Mouse (Mus musculus) midbrain, embryonic 12.5 days (tissue): ENCODE data around the gene Ppp2r5c. TPM values are rescaled to one million over a fixed set of nuclear protein-coding genes. Genes with fewer than 3 reads are reported as not detected.

Experiments used
- ATAC-seq: fragments of 200-750 bp; cut with Nextera tagmentation; 2 replicates; pipeline ENCODE4 v1.8.0; 2017; ENCODE audit warnings: low read depth, moderate TSS enrichment, moderate library complexity; ENCODE audit not compliant: low FRiP score
- H3K27ac ChIP-seq: fragments of 300-500 bp; sonication (generic); replicated peaks from 2 replicates; pipeline ENCODE4 v1.5.1; 2016; ENCODE audit warnings: mild to moderate bottlenecking
- H3K27me3 ChIP-seq: fragments of 300-500 bp; sonication (generic); 2 replicates; pipeline ENCODE4 v1.6.1; 2016; ENCODE audit warnings: mild to moderate bottlenecking
- H3K36me3 ChIP-seq: fragments of 300-500 bp; sonication (generic); 2 replicates; pipeline ENCODE4 v1.6.1; 2016
- H3K4me1 ChIP-seq: fragments of 300-500 bp; sonication (generic); 2 replicates; pipeline ENCODE4 v1.6.1; 2016
- H3K4me2 ChIP-seq: fragments of 300-500 bp; sonication (generic); replicated peaks from 2 replicates; pipeline ENCODE4 v1.6.1; 2016; ENCODE audit warnings: mild to moderate bottlenecking, moderate library complexity
- H3K4me3 ChIP-seq: fragments of 300-500 bp; sonication (generic); 2 replicates; pipeline ENCODE4 v1.5.1; 2016; ENCODE audit warnings: mild to moderate bottlenecking
- H3K9ac ChIP-seq: fragments of 300-500 bp; sonication (generic); replicated peaks from 2 replicates; pipeline ENCODE4 v1.6.1; 2016; ENCODE audit warnings: mild to moderate bottlenecking, moderate library complexity
- H3K9me3 ChIP-seq: fragments of 300-500 bp; sonication (generic); 2 replicates; pipeline ENCODE4 v1.6.1; 2016; ENCODE audit warnings: mild to moderate bottlenecking
- whole genome bisulfite sequencing: fragments of 180-500 bp; shearing (Covaris S2); methylation state at CpG from one replicate; pipeline ENCODE4 v1.1.7; 2016; 5-methylcytosine and 5-hydroxymethylcytosine counted together
- polyA plus RNA-seq: library from polyadenylated mRNA; unstranded; fragments of >200 nt; fragmentation: Nextera tagmentation; extraction: Ambion mirVana; gene quantifications from 2 replicates; pipeline ENCODE4 v1.2.1, GENCODE M21; 2016

Gene Ppp2r5c
- polyA plus RNA-seq, 1 experiment from 2014 or later: 161 TPM

- Histone ChIP-seq H3K4me1 (no peaks in the 10 kb centered on the region), H3K4me2 (no peak overlapping the region), H3K9ac (no peak overlapping the region), H3K9me3 (no peaks in the 10 kb centered on the region), H3K27me3 (no peaks in the 10 kb centered on the region), H3K36me3 (peaks cover 8% of the 10 kb centered on the region), H3K27ac (no peak overlapping the region), H3K4me3 (no peak overlapping the region)
- 91% methylated on average over 9 of the region's 9 CpGs for WGBS
- no peak for ATAC-seq
These were observed 131.4 kb downstream of the Ppp2r5c start for GRCm38 (mm10) chr12:110578333-110578732.

GRCm38 (mm10) chr12:110588622-110589021, 141.7 kb downstream of the Ppp2r5c start:
- Histone ChIP-seq H3K4me3 (no peak overlapping the region), H3K27me3 (no peaks in the 10 kb centered on the region), H3K36me3 (no peaks in the 10 kb centered on the region), H3K4me2 (no peak overlapping the region), H3K4me1 (peaks cover 18% of the 10 kb centered on the region), H3K9me3 (no peaks in the 10 kb centered on the region), H3K27ac (no peak overlapping the region), H3K9ac (no peak overlapping the region)
- 86% methylated on average over 6 of the region's 6 CpGs for WGBS
- ATAC-seq: no peak

GRCm38 (mm10) chr12:110590804-110591259, 143.9 kb downstream of the Ppp2r5c start:
- H3K36me3 ChIP-seq: no peaks in the 10 kb centered on the region
- no peaks in the 10 kb centered on the region for H3K27me3 ChIP-seq
- peak overlapping the region; percentile 87 for H3K4me3 ChIP-seq
- peak overlapping the region; percentile 98 for H3K4me2 ChIP-seq
- peak overlapping the region; percentile 87 for H3K27ac ChIP-seq
- no peak for ATAC-seq
- H3K9me3 ChIP-seq: no peaks in the 10 kb centered on the region
- H3K4me1 ChIP-seq: peaks cover 18% of the 10 kb centered on the region
- under 1% methylated on average over 15 of the region's 15 CpGs for WGBS
- peak overlapping the region; percentile 87 for H3K9ac ChIP-seq

DNA sequence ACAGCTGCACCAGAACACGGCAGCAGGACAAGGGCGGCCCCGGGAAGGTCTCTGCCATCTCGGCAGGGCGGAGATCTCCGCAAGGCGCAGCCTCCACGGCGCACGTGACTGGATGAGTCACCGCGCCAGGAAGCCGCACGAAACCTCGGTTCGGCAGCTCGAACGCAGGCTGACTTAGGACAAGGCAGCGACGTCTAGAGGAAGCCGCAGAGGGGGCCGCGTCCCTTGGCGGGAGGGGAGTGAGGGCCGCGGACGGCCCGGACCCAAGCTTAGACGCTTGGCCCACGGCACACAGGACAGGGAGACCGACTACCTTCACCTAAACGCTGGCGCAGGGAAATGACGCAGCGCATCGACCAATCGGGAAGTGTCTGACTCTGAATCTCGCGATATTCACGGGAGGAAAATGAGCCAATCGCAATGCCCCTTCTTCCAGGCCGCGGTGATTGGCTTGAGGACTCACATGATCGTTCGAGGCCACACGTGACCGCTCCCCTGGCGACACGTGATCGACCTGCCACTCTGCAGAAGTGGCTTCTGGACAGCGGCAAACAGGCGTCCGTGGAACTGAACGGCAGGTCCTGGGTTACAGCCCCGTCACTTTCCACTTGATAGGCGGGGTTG, 144.5 kb downstream of the Ppp2r5c start:
- Histone ChIP-seq H3K9me3 (no peaks in the 10 kb centered on the region), H3K27ac (peak overlapping the region; percentile 87), H3K4me1 (peaks cover 18% of the 10 kb centered on the region), H3K36me3 (no peaks in the 10 kb centered on the region), H3K4me2 (peak overlapping the region; percentile 98), H3K27me3 (no peaks in the 10 kb centered on the region), H3K9ac (peak overlapping the region; percentile 87), H3K4me3 (peak overlapping the region; percentile 87)
- under 1% methylated on average over 56 of the region's 56 CpGs for WGBS
- peak; percentile 97 for ATAC-seq

GRCm38 (mm10) chr12:110598527-110598926, 151.6 kb downstream of the Ppp2r5c start:
- ATAC-seq: no peak
- Histone ChIP-seq H3K4me2 (no peak overlapping the region), H3K4me3 (no peak overlapping the region), H3K9ac (0 out of 2 replicates have a peak overlapping the region, but pooled peaks have one; percentile 28), H3K4me1 (peaks cover 18% of the 10 kb centered on the region), H3K9me3 (no peaks in the 10 kb centered on the region), H3K27me3 (peaks cover 28% of the 10 kb centered on the region), H3K27ac (no peak overlapping the region), H3K36me3 (no peaks in the 10 kb centered on the region)
- WGBS: 11% methylated on average over 7 of the region's 7 CpGs

GRCm38 (mm10) chr12:110599791-110600190, 152.9 kb downstream of the Ppp2r5c start:
- H3K36me3 ChIP-seq: no peaks in the 10 kb centered on the region
- H3K4me3 ChIP-seq: no peak overlapping the region
- ATAC-seq: no peak
- H3K4me2 ChIP-seq: no peak overlapping the region
- H3K27ac ChIP-seq: no peak overlapping the region
- H3K4me1 ChIP-seq: peaks cover 27% of the 10 kb centered on the region
- H3K9me3 ChIP-seq: no peaks in the 10 kb centered on the region
- 72% methylated on average over 4 of the region's 4 CpGs for WGBS
- peaks cover 28% of the 10 kb centered on the region for H3K27me3 ChIP-seq
- H3K9ac ChIP-seq: no peak overlapping the region

DNA sequence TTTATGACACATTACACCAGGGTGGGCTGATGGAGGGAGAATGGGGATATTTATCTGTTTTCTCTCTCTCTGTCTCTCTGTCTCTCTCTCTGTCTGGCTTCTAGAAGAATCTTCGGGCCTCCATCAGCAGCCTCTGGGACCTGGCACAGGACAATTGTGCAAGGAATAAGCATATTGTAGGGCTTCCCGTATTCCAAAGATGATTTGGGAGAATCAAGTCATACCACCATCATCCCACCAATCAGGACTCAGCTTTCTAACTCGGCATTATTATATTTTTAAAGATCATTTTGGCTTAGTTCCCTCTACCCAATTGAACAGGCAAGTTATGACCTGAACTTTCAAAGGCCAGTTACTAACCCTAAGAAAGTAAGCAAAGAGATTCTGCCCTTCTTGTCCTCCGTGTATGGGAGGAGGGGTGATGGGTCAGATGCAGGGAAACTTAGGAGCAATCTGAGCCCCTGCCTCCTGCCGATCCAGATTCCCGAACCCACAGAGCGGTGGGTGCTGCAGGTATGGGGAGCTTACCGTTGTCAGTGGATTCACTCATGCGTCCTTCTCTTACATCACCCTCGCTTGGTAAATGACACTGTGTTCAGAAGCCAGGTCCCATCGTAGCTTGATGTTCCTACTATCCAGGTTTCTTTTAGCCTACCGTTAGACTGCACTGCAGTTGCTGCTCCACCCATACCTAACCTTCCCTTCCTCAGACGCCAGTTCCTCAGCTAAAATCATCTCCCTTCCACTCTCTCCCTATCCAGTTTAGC, 153.5 kb downstream of the Ppp2r5c start:
- Histone ChIP-seq H3K4me1 (peaks cover 27% of the 10 kb centered on the region), H3K9me3 (no peaks in the 10 kb centered on the region), H3K4me2 (peak overlapping the region; percentile 91), H3K27me3 (peaks cover 28% of the 10 kb centered on the region), H3K4me3 (peak overlapping the region; percentile 98), H3K27ac (no peak overlapping the region), H3K36me3 (no peaks in the 10 kb centered on the region), H3K9ac (peak overlapping the region; percentile 97; the same call in 1 of the 2 replicates)
- ATAC-seq: no peak; the same call in 1 of the 2 replicates
- WGBS: 53% methylated on average over 13 of the region's 13 CpGs

- Histone ChIP-seq H3K27ac (peak within 1 kb of the TSS; percentile 97), H3K4me1 (peaks cover 27% of the 10 kb centered on the region), H3K27me3 (peaks cover 28% of the 10 kb centered on the region), H3K36me3 (no peaks in the 10 kb centered on the region), H3K4me2 (peak within 1 kb of the TSS; percentile 91), H3K4me3 (peak within 1 kb of the TSS; percentile 98), H3K9me3 (no peaks in the 10 kb centered on the region), H3K9ac (peak within 1 kb of the TSS; percentile 97)
- ATAC-seq: peak; percentile 96
- 1% methylated on average over 99 of the region's 105 CpGs for WGBS
These were observed 154.6 kb downstream of the Ppp2r5c start, which contains the start of gene Dync1h1 for GRCm38 (mm10) chr12:110601241-110602218. Gene Dync1h1 (plus strand): TSS chr12:110601452.

GRCm38 (mm10) chr12:110606161-110606560, 159.2 kb downstream of the Ppp2r5c start:
- H3K9ac ChIP-seq: no peak overlapping the region
- no peak overlapping the region for H3K27ac ChIP-seq
- H3K9me3 ChIP-seq: no peaks in the 10 kb centered on the region
- H3K36me3 ChIP-seq: peaks cover 6% of the 10 kb centered on the region
- no peak overlapping the region for H3K4me2 ChIP-seq
- no peak for ATAC-seq
- H3K4me3 ChIP-seq: no peak overlapping the region
- no peaks in the 10 kb centered on the region for H3K27me3 ChIP-seq
- 93% methylated on average over 3 of the region's 3 CpGs for WGBS
- H3K4me1 ChIP-seq: peaks cover 22% of the 10 kb centered on the region

DNA sequence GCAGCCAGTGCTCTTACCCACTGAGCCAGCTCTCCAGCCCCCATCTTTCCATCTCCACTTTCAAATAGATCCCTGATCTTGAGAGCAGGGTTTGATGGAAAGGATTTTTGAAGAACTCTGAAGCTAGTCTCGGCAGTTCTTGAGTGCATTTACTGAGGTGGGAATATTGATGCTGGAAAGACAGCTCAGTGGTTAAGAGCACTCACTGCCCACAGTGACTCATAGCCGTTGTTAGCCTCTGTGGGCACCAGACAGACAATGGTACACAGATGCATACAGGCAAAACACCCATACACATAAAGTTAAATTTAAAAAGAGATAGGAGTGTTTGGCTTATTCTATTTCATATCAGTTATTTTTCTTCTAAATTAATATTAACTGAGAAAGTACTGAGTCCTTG, 159.8 kb downstream of the Ppp2r5c start:
- H3K36me3 ChIP-seq: peaks cover 7% of the 10 kb centered on the region
- WGBS: 88% methylated on average over 2 of the region's 2 CpGs
- H3K4me3 ChIP-seq: no peak overlapping the region

GRCm38 (mm10) chr12:110608460-110609152, 161.7 kb downstream of the Ppp2r5c start:
- peaks cover 27% of the 10 kb centered on the region for H3K36me3 ChIP-seq
- no peak overlapping the region for H3K27ac ChIP-seq
- no peak for ATAC-seq
- 74% methylated on average over 11 of the region's 11 CpGs for WGBS
- H3K4me3 ChIP-seq: no peak overlapping the region
- no peaks in the 10 kb centered on the region for H3K9me3 ChIP-seq
- no peak overlapping the region for H3K4me2 ChIP-seq
- H3K4me1 ChIP-seq: peaks cover 8% of the 10 kb centered on the region
- no peaks in the 10 kb centered on the region for H3K27me3 ChIP-seq
- H3K9ac ChIP-seq: no peak overlapping the region

More for the DNA sequence above, 159.8 kb downstream of the Ppp2r5c start:
- Histone ChIP-seq H3K9me3 (no peaks in the 10 kb centered on the region), H3K4me1 (peaks cover 22% of the 10 kb centered on the region), H3K9ac (no peak overlapping the region), H3K27ac (no peak overlapping the region), H3K4me2 (no peak overlapping the region), H3K27me3 (no peaks in the 10 kb centered on the region)
- no peak for ATAC-seq
